Mouse (Mus musculus) frontal cortex, postnatal 14 days (tissue): ENCODE data around the gene Gm2075.
"Not testable (repeated sequence)": the region's sequence is repeated elsewhere in the genome, so short reads cannot be mapped to it uniquely, and the experiment has no call there.

Experiments
- DNase-seq, 2 experiments: peaks; one replicate each; pipeline ENCODE4 v3.0.0; 2022; ENCODE audit warnings: low spot score in 2 of 2

The Gm2075 gene

GRCm38 (mm10) chr12:88011548-88011947 is at the start of gene Gm2075:
TSS of gene Gm2075 (plus strand) at chr12:88011848.
- DNase-seq = not testable (repeated sequence)

GRCm38 (mm10) chr12:87984000-87984399 is 27.6 kb upstream of the Gm2075 start:
- not testable (repeated sequence) for DNase-seq

- not testable (repeated sequence) for DNase-seq
Observed at GRCm38 (mm10) chr12:88004118-88004517, 7.5 kb upstream of the Gm2075 start.

GRCm38 (mm10) chr12:88018671-88019070 is 7.0 kb downstream of the Gm2075 start, which contains the start of gene Gm6803:
TSS of gene Gm6803 (minus strand) at chr12:88018771.
- DNase-seq = not testable (repeated sequence)

GRCm38 (mm10) chr12:88026704-88027103 is 15.1 kb downstream of the Gm2075 start, which contains the start of gene Gm2056:
TSS of gene Gm2056 (plus strand) at chr12:88027004.
- not testable (repeated sequence) for DNase-seq

GRCm38 (mm10) chr12:88032250-88032649 is 20.6 kb downstream of the Gm2075 start:
- DNase-seq = not testable (repeated sequence)

- not testable (repeated sequence) for DNase-seq
Observed at GRCm38 (mm10) chr12:88039062-88039461, 27.4 kb downstream of the Gm2075 start.

- DNase-seq = not testable (repeated sequence)
Observed at GRCm38 (mm10) chr12:88039703-88040102, 28.1 kb downstream of the Gm2075 start.

- not testable (repeated sequence) for DNase-seq
Observed at GRCm38 (mm10) chr12:88045226-88045625, 33.6 kb downstream of the Gm2075 start.
